Mouse (Mus musculus) kidney, adult 2 months (tissue): ENCODE data around the gene A630089N07Rik. TPM values are rescaled to one million over a fixed set of nuclear protein-coding genes. Genes with fewer than 3 reads are reported as not detected.
"Not testable (repeated sequence)": the region's sequence is repeated elsewhere in the genome, so short reads cannot be mapped to it uniquely, and the experiment has no call there.

Experiments used
- DNase-seq: peaks from one replicate; pipeline ENCODE4 v3.0.0; 2021
- H3K27ac ChIP-seq: fragments of 200-500 bp; 2 replicates; pipeline ENCODE4 v1.5.1; 2012; ENCODE audit warnings: low read depth, low read length, control low read depth, inconsistent platforms; ENCODE audit not compliant: insufficient read depth
- H3K27me3 ChIP-seq: fragments of 200-500 bp; replicated peaks from 2 replicates; pipeline ENCODE4 v1.6.1; 2012; ENCODE audit warnings: mild to moderate bottlenecking, moderate library complexity, low read length, inconsistent platforms; ENCODE audit not compliant: control insufficient read depth, insufficient read depth
- H3K36me3 ChIP-seq: fragments of 200-500 bp; 2 replicates; pipeline ENCODE4 v1.6.1; 2012; ENCODE audit warnings: mild to moderate bottlenecking, moderate library complexity, low read length, inconsistent platforms; ENCODE audit not compliant: control insufficient read depth, insufficient read depth
- H3K4me1 ChIP-seq: fragments of 200-500 bp; 2 replicates; pipeline ENCODE4 v1.6.1; 2011; ENCODE audit warnings: low read length; ENCODE audit not compliant: control insufficient read depth, insufficient read depth
- H3K4me3 ChIP-seq: fragments of 200-500 bp; 2 replicates; pipeline ENCODE4 v1.5.1; 2011; ENCODE audit warnings: mild to moderate bottlenecking, low read depth, low read length, control low read depth; ENCODE audit not compliant: insufficient read depth
- CTCF ChIP-seq: fragments of 200-500 bp; conservative IDR thresholded peaks from 2 replicates; pipeline ENCODE4 v1.5.1; 2011; ENCODE audit warnings: low read depth, mild to moderate bottlenecking, control low read depth, low read length, moderate library complexity, mixed read lengths; ENCODE audit not compliant: insufficient read depth, insufficient read length
- POLR2A ChIP-seq: fragments of 200-500 bp; IDR thresholded peaks from one replicate; pipeline ENCODE4 v1.6.1; 2011; ENCODE audit warnings: low read depth, low read length, control low read depth
- WGBS: fragments of 180-500 bp; shearing (Covaris S2); methylation state at CpG from one replicate; pipeline ENCODE4 v1.1.7; 2018; 5-methylcytosine and 5-hydroxymethylcytosine counted together
- polyA plus RNA-seq: library from polyadenylated mRNA; depleted of rRNA; stranded (reverse); fragments of >200 nt; gene quantifications from 2 replicates; pipeline ENCODE4 v1.2.3, GENCODE M21; 2012; rRNA removed

Gene A630089N07Rik
- polyA plus RNA-seq = 0.72 and 0.91 TPM in 2 replicates

DNA sequence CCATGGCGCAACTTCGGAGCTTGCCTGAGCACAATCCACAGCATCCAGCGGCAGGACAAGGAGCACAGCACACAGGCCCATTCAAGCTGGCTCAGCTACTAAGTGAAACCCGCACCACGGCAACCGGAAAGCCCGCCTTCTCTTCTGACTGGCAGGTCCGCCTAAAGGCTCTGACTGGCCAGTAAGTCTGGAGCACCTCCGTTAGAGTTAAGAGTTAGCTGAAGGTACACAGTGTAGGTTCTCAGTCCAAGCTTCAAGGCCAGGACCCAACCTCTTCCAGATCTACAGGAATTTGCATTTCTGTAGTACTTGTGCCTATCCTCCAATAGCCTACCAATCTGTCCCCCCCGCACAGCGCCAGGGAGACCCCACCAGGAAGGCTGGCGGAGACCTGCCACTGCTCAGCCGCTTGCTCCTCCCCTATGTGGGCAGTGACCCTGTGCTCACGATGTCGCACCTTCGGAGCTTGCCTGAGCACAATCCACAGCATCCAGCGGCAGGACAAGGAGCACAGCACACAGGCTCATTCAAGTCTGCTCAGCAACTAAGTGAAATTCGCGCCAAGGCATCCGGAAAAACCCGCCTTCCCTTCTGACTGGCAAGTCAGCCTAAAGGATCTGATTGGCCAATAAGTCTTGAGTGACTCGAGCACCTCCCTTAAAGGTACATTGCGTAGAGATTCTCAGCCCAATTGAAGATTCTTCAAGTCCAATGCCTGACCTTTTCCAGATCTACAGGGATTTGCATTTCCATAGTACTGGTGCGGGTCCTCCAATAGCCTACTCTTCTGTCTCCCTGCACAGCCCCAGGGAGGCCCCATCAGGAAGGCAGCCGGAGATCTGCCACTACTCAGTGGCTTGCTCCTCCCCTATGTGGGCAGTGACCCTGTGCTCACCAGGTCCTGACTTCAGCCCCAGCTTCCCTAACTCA, at the start of gene A630089N07Rik:
Gene A630089N07Rik, minus strand, starts transcription at position 562 of the 930 bp plus-strand sequence.
- 0% methylated on average over 25 of the region's 25 CpGs for WGBS
- peak; percentile 93 for DNase-seq
- H3K4me1 ChIP-seq, H3K36me3 ChIP-seq, H3K27me3 ChIP-seq: not testable (repeated sequence)
- peak within 1 kb of the TSS; percentile 78 for H3K4me3 ChIP-seq
- peak within 1 kb of the TSS; percentile 20; the same call in 1 of the 2 replicates for H3K27ac ChIP-seq

DNA sequence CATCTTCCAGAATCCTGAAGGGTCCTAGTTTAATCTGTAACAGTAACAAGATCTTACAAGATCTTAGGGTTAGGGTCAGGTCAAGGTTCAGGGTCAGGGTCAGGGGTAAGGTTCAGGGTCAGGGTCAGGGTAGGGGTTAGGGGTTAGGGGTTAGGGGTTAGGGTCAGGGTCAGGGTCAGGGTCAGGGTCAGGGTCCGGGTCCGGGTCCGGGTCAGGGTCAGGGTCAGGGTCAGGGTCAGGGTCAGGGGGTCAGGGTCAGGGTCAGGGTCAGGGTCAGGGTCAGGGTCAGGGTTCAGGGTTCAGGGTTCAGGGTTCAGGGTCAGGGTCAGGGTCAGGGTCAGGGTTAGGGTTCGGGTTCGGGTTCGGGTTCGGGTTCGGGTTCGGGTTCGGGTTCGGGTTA, 24.9 kb upstream of the A630089N07Rik start:
- no peak for TF ChIP-seq CTCF
- TF ChIP-seq POLR2A = no peak
- no peak for DNase-seq
- no peaks in the 10 kb centered on the region for H3K27me3 ChIP-seq
- no peak overlapping the region for H3K27ac ChIP-seq
- no peak overlapping the region for H3K4me3 ChIP-seq
- H3K36me3 ChIP-seq = no peaks in the 10 kb centered on the region
- no peaks in the 10 kb centered on the region for H3K4me1 ChIP-seq
- WGBS = 98% methylated on average over 11 of the region's 11 CpGs

DNA sequence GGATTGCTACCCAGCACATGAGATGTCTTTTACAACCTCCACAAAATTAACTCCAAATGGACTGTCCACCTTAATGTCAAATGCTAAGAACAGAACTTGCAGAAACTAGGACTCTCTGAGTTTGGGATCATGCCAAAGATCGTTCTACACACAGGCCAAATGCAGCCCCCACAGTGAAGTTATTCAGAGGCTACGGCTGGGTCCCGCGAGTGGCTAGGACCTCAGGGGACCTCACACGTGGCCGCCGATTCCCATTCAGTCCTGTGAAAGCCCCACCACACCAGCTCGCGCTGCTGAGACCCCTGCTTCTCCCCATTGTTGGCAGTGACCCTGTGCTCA, 731 bp downstream of the A630089N07Rik start:
- H3K4me3 ChIP-seq = peak overlapping the region; percentile 78
- not testable (repeated sequence) for H3K27me3 ChIP-seq, H3K27ac ChIP-seq, H3K4me1 ChIP-seq, H3K36me3 ChIP-seq, DNase-seq
- WGBS = 0% methylated on average over 9 of the region's 9 CpGs

DNA sequence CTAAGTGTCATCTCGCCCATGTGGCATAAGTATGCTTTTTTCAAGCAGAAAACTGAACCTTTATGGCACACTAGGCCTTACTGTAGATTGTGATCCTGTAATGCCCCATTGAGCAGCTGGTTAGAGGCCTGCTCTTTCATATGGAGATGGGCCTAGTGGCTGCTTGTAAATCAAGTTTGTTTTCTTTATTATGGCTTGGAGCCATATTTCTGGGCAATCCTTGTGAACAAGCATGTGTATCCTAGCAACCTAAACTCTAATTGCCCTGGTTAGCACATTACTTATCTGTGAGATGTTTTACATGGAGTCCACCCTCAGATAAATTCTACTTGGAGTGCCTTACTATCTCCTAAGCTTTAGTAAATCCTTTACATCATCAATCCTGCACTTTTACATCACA, 1.1 kb downstream of the A630089N07Rik start:
- H3K27me3 ChIP-seq, H3K4me3 ChIP-seq, H3K4me1 ChIP-seq, H3K27ac ChIP-seq, DNase-seq, H3K36me3 ChIP-seq: not testable (repeated sequence)
- 78% methylated on average over 1 of the region's 1 CpGs for WGBS

DNA sequence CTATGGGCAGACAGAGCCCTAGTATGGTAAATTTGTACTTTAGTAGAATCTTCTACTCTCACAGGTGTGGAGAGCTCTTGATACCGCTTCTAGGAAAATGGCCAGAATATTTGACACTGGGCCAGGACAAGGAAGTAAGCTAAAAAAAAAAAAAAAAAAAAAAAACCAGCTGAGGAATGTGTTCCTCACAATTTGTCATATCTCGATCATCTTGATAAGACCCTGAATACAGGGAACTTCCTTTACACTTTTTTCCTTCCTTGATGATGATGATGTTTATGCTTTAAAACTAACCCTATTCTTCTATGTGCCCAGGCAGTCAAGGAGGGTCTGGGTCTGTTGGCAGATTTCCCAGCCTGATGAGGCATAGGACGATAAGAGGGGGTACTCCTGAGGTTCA, 2.9 kb downstream of the A630089N07Rik start:
- not testable (repeated sequence) for H3K27ac ChIP-seq, H3K27me3 ChIP-seq, H3K4me1 ChIP-seq, H3K36me3 ChIP-seq, H3K4me3 ChIP-seq, DNase-seq
- 55% methylated on average over 3 of the region's 3 CpGs for WGBS

DNA sequence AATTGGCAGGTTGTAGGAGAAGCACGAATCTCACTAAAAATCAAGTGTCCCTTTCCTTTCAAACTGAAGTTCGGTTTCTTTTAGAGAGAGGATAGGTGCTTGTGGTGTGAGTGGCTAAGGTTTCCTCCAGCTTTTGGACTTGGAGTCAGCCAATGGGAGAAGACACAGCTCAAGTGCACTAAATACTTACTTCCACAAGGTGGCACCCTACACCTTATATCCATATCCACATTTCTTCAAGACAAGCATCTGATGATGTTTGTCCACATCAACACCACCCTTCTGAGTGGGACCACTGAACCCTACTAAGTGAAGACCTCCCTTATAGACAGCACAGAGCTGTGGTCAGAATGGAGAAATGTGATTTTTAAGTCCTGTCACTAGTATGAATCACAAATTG, 40.6 kb downstream of the A630089N07Rik start:
- Histone ChIP-seq H3K4me3 (no peak overlapping the region), H3K36me3 (no peaks in the 10 kb centered on the region), H3K27ac (no peak overlapping the region), H3K27me3 (no peaks in the 10 kb centered on the region), H3K4me1 (no peaks in the 10 kb centered on the region)
- 84% methylated on average over 2 of the region's 2 CpGs for WGBS
- peak; percentile 43 for DNase-seq
- TF ChIP-seq CTCF (peak; percentile 45), POLR2A (no peak)

DNA sequence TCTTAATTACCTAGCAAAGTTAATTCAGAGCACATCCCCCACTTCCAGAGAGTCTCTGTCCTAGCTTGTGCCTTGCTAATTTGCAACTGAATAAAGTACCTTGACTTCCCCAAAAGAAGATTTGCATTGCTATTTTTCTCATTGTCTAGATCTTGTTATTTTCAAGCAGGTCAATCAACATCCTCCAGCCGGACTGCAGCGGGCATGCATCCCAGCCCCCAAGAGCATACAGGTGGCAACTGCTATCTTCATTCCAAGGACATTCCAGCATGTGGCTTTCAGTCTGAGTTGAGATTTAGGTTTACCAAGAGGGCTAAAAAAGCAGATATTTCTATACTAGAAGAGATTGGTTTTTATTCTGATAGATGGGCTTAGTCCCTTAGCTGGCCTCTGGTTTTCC, 47.3 kb downstream of the A630089N07Rik start:
- H3K36me3 ChIP-seq, DNase-seq, H3K4me1 ChIP-seq, H3K4me3 ChIP-seq, H3K27ac ChIP-seq, H3K27me3 ChIP-seq: not testable (repeated sequence)
- WGBS = 99% methylated on average over 2 of the region's 2 CpGs

DNA sequence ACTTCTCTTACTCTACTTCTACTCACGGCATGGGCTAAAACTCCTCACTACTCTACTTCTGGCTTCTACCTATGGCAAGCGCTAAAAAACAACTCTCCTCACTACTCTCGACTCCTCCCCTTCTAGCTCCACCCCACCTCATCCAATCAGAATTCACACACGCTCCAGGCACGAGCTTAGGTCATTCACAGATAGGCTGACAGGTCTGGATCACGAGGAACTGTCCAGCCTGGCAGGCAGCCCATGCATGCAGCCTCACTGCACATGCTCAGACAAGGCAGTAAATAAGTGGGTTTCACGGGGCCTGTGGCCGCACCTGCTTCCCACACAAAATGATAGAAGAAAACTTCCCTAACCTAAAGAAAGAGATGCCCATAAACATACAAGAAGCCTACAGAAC, 56.1 kb downstream of the A630089N07Rik start:
- DNase-seq, H3K27ac ChIP-seq, H3K36me3 ChIP-seq, H3K4me3 ChIP-seq, H3K27me3 ChIP-seq, H3K4me1 ChIP-seq: not testable (repeated sequence)
- 86% methylated on average over 8 of the region's 8 CpGs for WGBS
